Mouse (Mus musculus) CH12.LX (cell line): ENCODE results near the gene Cachd1. TPM values are rescaled to one million over a fixed set of nuclear protein-coding genes. Genes with fewer than 3 reads are reported as not detected.

Experiments
- DNase-seq: peaks from one replicate; pipeline ENCODE4 v3.0.0-alpha.2; 2013; ENCODE audit errors: extremely low read depth
- H3K27ac ChIP-seq: 2 replicates; pipeline ENCODE4 v1.5.1; 2012; ENCODE audit warnings: low read depth, mild to moderate bottlenecking, control low read depth, moderate library complexity; ENCODE audit not compliant: insufficient read depth
- H3K27me3 ChIP-seq: replicated peaks from 2 replicates; pipeline ENCODE3; 2012; ENCODE audit warnings: inconsistent platforms
- H3K36me3 ChIP-seq, 2 experiments: replicated peaks in 1 of 2; 2 replicates each; pipeline versions ENCODE3 to v1.6.1; 2012; ENCODE audit warnings: inconsistent platforms in 1 of 2, low read length in 1 of 2, mild to moderate bottlenecking in 1 of 2, mixed read lengths in 1 of 2, moderate library complexity in 1 of 2; ENCODE audit not compliant: control insufficient read depth in 1 of 2, insufficient read depth in 1 of 2
- H3K4me1 ChIP-seq, 2 experiments: 2 replicates each; pipeline ENCODE4 v1.6.1; 2012; ENCODE audit warnings: inconsistent platforms in 1 of 2, moderate library complexity in 1 of 2; ENCODE audit not compliant: insufficient read depth in 2 of 2, control insufficient read depth in 1 of 2
- H3K4me2 ChIP-seq: 2 replicates; pipeline ENCODE4 v1.6.1; 2012; ENCODE audit warnings: low read depth, mild to moderate bottlenecking, control low read depth; ENCODE audit not compliant: poor library complexity, insufficient read depth, severe bottlenecking
- H3K4me3 ChIP-seq, 3 experiments: fragments of 150-350 bp in 1 of 3; sonication (generic) in 1 of 3; replicated peaks in 1 of 3; 2 replicates each; pipeline versions ENCODE3 to v1.5.1; 2011 to 2012; ENCODE audit warnings: low read depth in 2 of 3, low read length in 2 of 3, mild to moderate bottlenecking in 2 of 3, moderate library complexity in 2 of 3, control low read depth in 1 of 3, improper control_type of control experiment in 1 of 3, inconsistent platforms in 1 of 3, mixed read lengths in 1 of 3; ENCODE audit not compliant: poor library complexity in 1 of 3
- H3K79me2 ChIP-seq: replicated peaks from 2 replicates; pipeline ENCODE4 v1.6.1; 2012; ENCODE audit warnings: mild to moderate bottlenecking, moderate library complexity; ENCODE audit not compliant: control insufficient read depth, poor library complexity, insufficient read depth, severe bottlenecking; ENCODE audit errors: extremely low read depth
- H3K9ac ChIP-seq: 2 replicates; pipeline ENCODE4 v1.6.1; 2012; ENCODE audit warnings: low read depth, mild to moderate bottlenecking, control low read depth, moderate library complexity; ENCODE audit not compliant: insufficient read depth
- H3K9me3 ChIP-seq: replicated peaks from 2 replicates; pipeline ENCODE3; 2012; ENCODE audit warnings: low read length, inconsistent platforms, mixed read lengths
- BHLHE40 ChIP-seq: IDR thresholded peaks from 2 replicates; pipeline ENCODE4 v1.6.1; 2011; ENCODE audit warnings: mild to moderate bottlenecking, low read depth, low read length, improper control_type of control experiment
- CTCF ChIP-seq, 2 experiments: IDR thresholded peaks in 1 of 2; conservative IDR thresholded peaks in 1 of 2; 2 replicates each; pipeline ENCODE4 v1.5.1; 2011 to 2012; ENCODE audit warnings: low read depth in 2 of 2, low read length in 2 of 2, improper control_type of control experiment in 1 of 2, inconsistent platforms in 1 of 2, mild to moderate bottlenecking in 1 of 2, moderate library complexity in 1 of 2
- EP300 ChIP-seq: IDR thresholded peaks from 2 replicates; pipeline ENCODE4 v1.6.1; 2011; ENCODE audit warnings: low read length, improper control_type of control experiment
- ETS1 ChIP-seq: conservative IDR thresholded peaks from 2 replicates; pipeline ENCODE4 v1.6.1; 2012; ENCODE audit warnings: low read depth, mild to moderate bottlenecking, inconsistent platforms, low read length, improper control_type of control experiment, moderate library complexity
- HCFC1 ChIP-seq: IDR thresholded peaks from 2 replicates; pipeline ENCODE4 v1.6.1; 2012; ENCODE audit warnings: low read depth, mild to moderate bottlenecking, inconsistent platforms, low read length, improper control_type of control experiment
- IRF4 ChIP-seq: IDR thresholded peaks from 2 replicates; pipeline ENCODE4 v1.6.1; 2014; ENCODE audit warnings: low read depth, mild to moderate bottlenecking, inconsistent platforms, low read length, improper control_type of control experiment
- JUN ChIP-seq: IDR thresholded peaks from 2 replicates; pipeline ENCODE4 v1.6.1; 2011; ENCODE audit warnings: low read depth, mild to moderate bottlenecking, low read length, improper control_type of control experiment, moderate library complexity; ENCODE audit not compliant: insufficient read depth
- MAFK ChIP-seq: IDR thresholded peaks from 2 replicates; pipeline ENCODE4 v1.6.1; 2011; ENCODE audit warnings: low read length, improper control_type of control experiment; ENCODE audit not compliant: insufficient replicate concordance
- MAX ChIP-seq: IDR thresholded peaks from 2 replicates; pipeline ENCODE4 v1.6.1; 2011; ENCODE audit warnings: low read length, improper control_type of control experiment
- MEF2A ChIP-seq: IDR thresholded peaks from 2 replicates; pipeline ENCODE4 v1.6.1; 2014; ENCODE audit warnings: low read depth, mild to moderate bottlenecking, inconsistent platforms, low read length, improper control_type of control experiment, borderline replicate concordance
- MYC ChIP-seq: IDR thresholded peaks from 2 replicates; pipeline ENCODE4 v1.6.1; 2011; ENCODE audit warnings: low read depth, mild to moderate bottlenecking, improper control_type of control experiment, low read length
- PAX5 ChIP-seq: IDR thresholded peaks from 2 replicates; pipeline ENCODE4 v1.6.1; 2012; ENCODE audit warnings: low read length, inconsistent platforms, mixed read lengths
- POLR2AphosphoS2 ChIP-seq: IDR thresholded peaks from 2 replicates; pipeline ENCODE4 v1.6.1; 2011; ENCODE audit warnings: low read depth, low read length, improper control_type of control experiment
- RAD21 ChIP-seq: IDR thresholded peaks from 2 replicates; pipeline ENCODE4 v1.6.1; 2011; ENCODE audit warnings: low read depth, mild to moderate bottlenecking, low read length, improper control_type of control experiment, moderate library complexity
- SMC3 ChIP-seq: IDR thresholded peaks from 2 replicates; pipeline ENCODE4 v1.6.1; 2011; ENCODE audit warnings: low read depth, low read length, improper control_type of control experiment
- TCF12 ChIP-seq: IDR thresholded peaks from 2 replicates; pipeline ENCODE4 v1.6.1; 2014; ENCODE audit warnings: low read depth, mild to moderate bottlenecking, inconsistent platforms, low read length, improper control_type of control experiment
- ZNF384 ChIP-seq: IDR thresholded peaks from 2 replicates; pipeline ENCODE4 v1.6.1; 2012; ENCODE audit warnings: low read depth, low read length, improper control_type of control experiment, inconsistent platforms
- dilution Hi-C: fragments of 300-500 bp; cut with MboI; formaldehyde crosslinking; loops from 2 replicates; pipeline ENCODE4 v1.14.3; 2020; ENCODE audit warnings: low sequenced_read_pairs; ENCODE audit not compliant: extremely low pct_unique_long_range_greater_than_20kb, extremely low pct_ligation_motif_present
- in situ Hi-C: fragments of 300-500 bp; cut with MboI; formaldehyde crosslinking; loops from 3 replicates; pipeline ENCODE4 v1.14.3; 2019; ENCODE audit warnings: low sequenced_read_pairs, low pct_ligation_motif_present, low pct_unique_long_range_greater_than_20kb, mixed read lengths
- polyA plus RNA-seq: library from polyadenylated mRNA; unstranded; fragments of >175 nt; gene quantifications from 2 replicates; pipeline ENCODE4 v1.2.1, GENCODE M21; 2012; ENCODE audit warnings: low read depth; ENCODE audit not compliant: insufficient read length
- total RNA-seq, 2 experiments: library from RNA; depleted of rRNA; stranded (reverse); fragments of 300-350 nt in 1 of 2; fragments of >200 nt in 1 of 2; gene quantifications; 2 replicates each; pipeline ENCODE4 v1.2.3; 2012 to 2014

The Cachd1 gene
- total and polyA plus RNA-seq, 3 experiments: 0.13 to 0.24 (median 0.20) TPM

DNA sequence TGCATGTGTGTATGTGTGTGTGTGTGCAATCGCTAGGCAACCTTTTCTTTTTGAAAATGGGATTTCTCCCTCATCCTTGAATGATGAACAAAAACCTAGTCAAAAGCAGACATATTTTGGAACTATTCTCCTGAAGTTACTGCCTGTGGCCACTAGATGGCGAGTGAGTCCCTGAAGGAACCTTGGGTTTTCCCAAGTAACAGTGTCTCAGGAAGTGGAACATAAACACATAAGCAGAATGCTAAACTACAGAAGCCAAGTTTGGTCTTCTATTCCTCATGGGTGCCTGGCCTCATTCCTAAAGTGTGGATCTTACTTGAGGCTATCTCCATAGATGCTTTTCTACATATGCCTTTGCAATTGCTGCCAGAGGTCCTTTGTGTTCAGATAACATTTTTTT is 221.7 kb downstream of the Cachd1 start:
- TF ChIP-seq SMC3 (peak; percentile 44), CTCF (conservative IDR thresholded peaks at IDR 0.05 in 1 of 2, IDR thresholded peaks at IDR 0.05 in 1 of 2; ENCODE audit: low read depth in 2 of 2, low read length in 2 of 2) (peak; percentile 22 to 54; a peak in 2 of 4 replicates), RAD21 (peak; percentile 30), MAX (no peak)
- Histone ChIP-seq H3K4me2 (no peak overlapping the region), H3K27ac (no peak overlapping the region), H3K4me1 (peaks cover 3 to 10% of the 10 kb centered on the region in 2 experiments; a peak in 2 of 4 replicates), H3K9me3 (peaks cover 5% of the 10 kb centered on the region), H3K36me3 (no peaks in the 10 kb centered on the region), H3K79me2 (no peaks in the 10 kb centered on the region), H3K27me3 (no peaks in the 10 kb centered on the region), H3K9ac (no peak overlapping the region), H3K4me3 (no peak overlapping the region)
- in situ Hi-C loops: loop anchor here (10.0 kb wide), 1 partner anchor 147 kb away; no protein-coding TSS in a partner anchor
- dilution Hi-C loops: no loop called here
- peak; percentile 33 for DNase-seq

GRCm38 (mm10) chr4:100998906-100999305 is 222.4 kb downstream of the Cachd1 start:
- Histone ChIP-seq H3K36me3 (no peaks in the 10 kb centered on the region), H3K27me3 (no peaks in the 10 kb centered on the region), H3K4me2 (no peak overlapping the region), H3K9ac (no peak overlapping the region), H3K9me3 (peaks cover 5% of the 10 kb centered on the region), H3K4me3 (no peak overlapping the region), H3K4me1 (peaks cover 3 to 10% of the 10 kb centered on the region in 2 experiments; a peak in 2 of 4 replicates), H3K27ac (no peak overlapping the region), H3K79me2 (no peaks in the 10 kb centered on the region)
- peak; percentile 51 for DNase-seq
- peak; percentile 53 for TF ChIP-seq EP300
- no peak for TF ChIP-seq POLR2AphosphoS2
- TF ChIP-seq HCFC1: no peak
- TF ChIP-seq IRF4: 0 out of 2 replicates have a peak, but pooled peaks have one; percentile 29
- TF ChIP-seq TCF12: 0 out of 2 replicates have a peak, but pooled peaks have one; percentile 19
- TF ChIP-seq JUN: peak; percentile 33; the same call in 1 of the 2 replicates
- peak; percentile 59; the same call in 1 of the 2 replicates for TF ChIP-seq MEF2A
- TF ChIP-seq PAX5: no peak
- TF ChIP-seq ETS1: peak; percentile 68
- TF ChIP-seq BHLHE40: peak; percentile 87
- no peak for TF ChIP-seq ZNF384
- TF ChIP-seq MAFK: no peak
- TF ChIP-seq MYC: no peak
- in situ Hi-C loops: loop anchor here (10.0 kb wide), 1 partner anchor 146 kb away; no protein-coding TSS in a partner anchor
- dilution Hi-C loops: no loop called here
